Mouse (Mus musculus) left cerebral cortex, postnatal 4 days (tissue): ENCODE results near the gene Rbm43. TPM values are rescaled to one million over a fixed set of nuclear protein-coding genes. Genes with fewer than 3 reads are reported as not detected.
"Not testable (repeated sequence)": the region's sequence is repeated elsewhere in the genome, so short reads cannot be mapped to it uniquely, and the experiment has no call there.

Experiments used
- DNase-seq: peaks from one replicate; pipeline ENCODE4 v3.0.0-alpha.2; 2022
- intact Hi-C: fragments of 180-260 bp; cut with DNase I; formaldehyde crosslinking; loops from one replicate; pipeline ENCODE4 v1.15.1; 2025
- total RNA-seq, 2 experiments: library from RNA; stranded (reverse); gene quantifications; 2 replicates each; pipeline ENCODE4 v1.2.3; 2021

Rbm43 gene
- total RNA-seq, 2 experiments from 2014 or later, result 14.5 to 15.3 TPM

- peak; percentile 77 for DNase-seq
- intact Hi-C loops, result loop anchor here (2.0 kb wide), 1 partner anchor 1608 kb away; no protein-coding TSS in a partner anchor
Observed at GRCm38 (mm10) chr2:51914944-51915680, 19.9 kb downstream of the Rbm43 start.

- intact Hi-C loops, result loop anchor here (2.0 kb wide), 1 partner anchor 1608 kb away; no protein-coding TSS in a partner anchor
- DNase-seq, result no peak
Observed at GRCm38 (mm10) chr2:51914532-51914931, 20.4 kb downstream of the Rbm43 start.

GRCm38 (mm10) chr2:51912740-51913139 lies 22.2 kb downstream of the Rbm43 start:
- intact Hi-C loops, result no loop called here
- no peak for DNase-seq

GRCm38 (mm10) chr2:51911864-51912263 lies 23.1 kb downstream of the Rbm43 start:
- intact Hi-C loops, result no loop called here
- DNase-seq, result no peak

- intact Hi-C loops, result no loop called here
- peak; percentile 13 for DNase-seq
Observed at GRCm38 (mm10) chr2:51907538-51908110, 27.3 kb downstream of the Rbm43 start.

- no peak for DNase-seq
- intact Hi-C loops, result no loop called here
Observed at GRCm38 (mm10) chr2:51905637-51906036, 29.3 kb downstream of the Rbm43 start.

GRCm38 (mm10) chr2:51892411-51892901 lies 42.5 kb downstream of the Rbm43 start:
- intact Hi-C loops, result no loop called here

GRCm38 (mm10) chr2:51890961-51891360 lies 44.0 kb downstream of the Rbm43 start:
- DNase-seq, result no peak
- intact Hi-C loops, result no loop called here

More at GRCm38 (mm10) chr2:51892411-51892901, 42.5 kb downstream of the Rbm43 start:
- no peak for DNase-seq

GRCm38 (mm10) chr2:51890139-51890538 lies 44.8 kb downstream of the Rbm43 start:
- DNase-seq, intact Hi-C loops: not testable (repeated sequence)

- intact Hi-C loops, result no loop called here
- DNase-seq, result no peak
Observed at GRCm38 (mm10) chr2:51880143-51880542, 54.8 kb downstream of the Rbm43 start.

Other genes starting within 250 kb of the Rbm43 start
- 1 to 10 TPM; 1.7 to 2.6 TPM for gene Nmi, start 38.3 kb upstream of the Rbm43 start, total RNA-seq
- gene Tnfaip6, start 102.8 kb upstream of the Rbm43 start, total RNA-seq, result 1 to 10 TPM; 2.2 to 2.3 TPM
- gene Rif1, start 137.7 kb upstream of the Rbm43 start, total RNA-seq, result 10 to 100 TPM; 28.2 to 30.9 TPM